Mouse (Mus musculus): ENCODE results near the gene Mfsd5.

GRCm38 (mm10) chr15:102265548-102265947 is 13.7 kb upstream of the Mfsd5 start:
- no peak for TF ChIP-seq EP300 (IDR thresholded peaks at IDR 0.05; ENCODE audit: low read depth)
- TF ChIP-seq CTCF (IDR thresholded peaks at IDR 0.05; ENCODE audit: low read depth) = peak; percentile 40

Data from liver, postnatal 0 days (tissue).